Mouse (Mus musculus): ENCODE results near the gene Rinl.

The Rinl gene

DNA sequence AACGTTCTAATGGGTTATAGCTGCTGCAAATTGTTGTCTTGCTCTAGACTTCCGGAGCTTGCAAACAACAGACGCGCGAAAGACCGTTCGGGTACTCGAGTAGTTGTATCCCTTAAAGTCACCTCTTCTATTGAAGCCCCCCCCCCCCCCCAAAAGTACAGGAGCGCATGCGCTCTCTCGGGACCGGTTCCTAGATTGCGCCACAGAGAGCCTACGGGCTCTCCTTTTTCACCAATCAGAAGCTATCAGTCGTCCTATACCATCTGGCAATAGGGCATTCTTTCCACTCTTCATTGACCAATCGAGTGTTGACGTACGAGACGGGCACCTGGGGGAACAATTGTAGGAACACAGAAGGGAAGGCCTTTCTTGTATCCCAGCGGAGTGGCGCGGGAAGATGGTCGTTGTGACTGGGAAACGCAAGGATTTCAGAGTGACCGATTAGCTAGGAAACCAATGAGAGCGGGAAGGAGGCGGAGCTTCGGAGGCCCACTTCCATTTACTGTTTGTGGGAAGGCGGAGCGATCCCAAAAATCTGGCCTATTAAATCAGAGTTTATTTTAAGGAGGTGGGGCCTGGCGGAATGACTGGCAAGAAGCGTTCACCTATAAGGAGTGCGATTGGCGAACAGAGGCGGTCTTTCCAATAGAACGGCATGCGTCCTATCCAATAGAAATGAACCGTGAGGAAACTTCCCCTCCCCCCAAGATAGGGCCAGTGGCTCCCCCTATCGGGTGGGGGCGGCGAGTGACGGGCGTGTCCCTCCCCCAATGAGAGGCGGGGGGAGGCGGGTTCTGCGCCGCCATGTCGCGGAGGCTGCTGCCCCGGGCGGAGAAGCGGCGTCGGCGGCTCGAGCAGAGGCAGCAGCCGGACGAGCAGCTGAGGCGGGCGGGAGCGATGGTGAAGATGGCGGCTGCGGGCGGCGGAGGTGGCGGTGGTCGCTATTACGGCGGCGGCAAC is 21.6 kb downstream of the Rinl start:
- ChIA-PET CTCF (interaction anchor here (0.6 to 2.6 kb wide), 27 partner anchors 9 to 1478 kb away, joined by 3 to 19 read pairs (median 5); partner anchors contain the start of genes Mrps12 (in 2 of the 4), Sars2 (in 2 of the 4), Ech1 (in 1 of the 4) and Eif3k (in 1 of the 4)), POLR2A (interaction anchor here (0.5 to 19.5 kb wide), 207 partner anchors 9 to 1554 kb away, joined by 3 to 391 read pairs (median 4); partner anchors contain the start of genes Eif3k (in 4 of the 4), Mrps12 (in 3 of the 4), Sars2 (in 3 of the 4) and Sirt2 (in 3 of the 4))

- ChIA-PET POLR2A (interaction anchor here (0.5 to 19.5 kb wide), 87 partner anchors 9 to 1136 kb away, joined by 3 to 391 read pairs (median 6); partner anchors contain the start of genes Eif3k (in 3 of the 4), Sirt2 (in 3 of the 4), Actn4 (in 2 of the 4) and Ech1 (in 2 of the 4)), CTCF (interaction anchor here in 2 of 4 experiments (0.6 to 1.8 kb wide), 6 partner anchors 10 to 1478 kb away, joined by 3 to 7 read pairs (median 4); partner anchors contain the start of gene Ech1 (in 1 of the 2))
Measured at GRCm38 (mm10) chr7:28811228-28811627, 22.5 kb downstream of the Rinl start.

- ChIA-PET CTCF (interaction anchor here in 1 of 4 experiments (0.6 kb wide), 1 partner anchor 225 kb away, joined by 4 read pairs; no protein-coding TSS in a partner anchor), POLR2A (interaction anchor here (0.5 to 19.5 kb wide), 50 partner anchors 9 to 433 kb away, joined by 3 to 391 read pairs (median 8); partner anchors contain the start of genes Ech1 (in 2 of the 4), Eif3k (in 2 of the 4), Map4k1 (in 2 of the 4) and Sirt2 (in 2 of the 4))
Measured at GRCm38 (mm10) chr7:28811640-28812275, 23.0 kb downstream of the Rinl start.

DNA sequence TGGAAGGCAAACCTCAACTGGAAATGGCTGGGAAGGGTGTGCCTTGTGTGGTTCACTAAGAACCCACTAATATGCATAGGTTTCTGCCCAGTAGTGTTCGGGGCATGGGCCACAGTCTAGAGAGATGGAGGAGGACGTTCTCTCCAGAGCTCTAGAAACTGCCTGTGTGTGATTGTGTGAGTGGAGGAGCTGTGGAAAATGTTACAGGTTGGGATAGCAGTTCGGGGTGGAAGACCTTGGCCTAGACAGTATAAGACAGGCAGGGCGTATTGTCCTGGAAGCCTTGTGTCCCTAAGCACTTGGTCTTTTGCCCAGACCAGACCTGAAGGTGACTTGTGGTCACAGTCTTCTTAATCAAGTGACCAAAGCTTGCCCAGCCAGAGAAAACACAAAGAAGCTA is 23.7 kb downstream of the Rinl start:
- ChIA-PET POLR2A (interaction anchor here (0.6 to 19.5 kb wide), 41 partner anchors 8 to 420 kb away, joined by 3 to 391 read pairs (median 4); partner anchors contain the start of genes Ech1 (in 3 of the 4), Eif3k (in 2 of the 4), Map4k1 (in 2 of the 4) and Mrps12 (in 2 of the 4)), CTCF (interaction anchor here in 1 of 4 experiments (1.0 kb wide), 1 partner anchor 16 kb away, joined by 3 read pairs; no protein-coding TSS in a partner anchor)

- ChIA-PET CTCF (interaction anchor here in 2 of 4 experiments (0.8 to 1.0 kb wide), 3 partner anchors 11 to 54 kb away, joined by 3 read pairs; no protein-coding TSS in a partner anchor), POLR2A (interaction anchor here (0.6 to 19.5 kb wide), 38 partner anchors 8 to 420 kb away, joined by 3 to 391 read pairs (median 4); partner anchors contain the start of genes Ech1 (in 3 of the 4), Mrps12 (in 2 of the 4), Sars2 (in 2 of the 4) and Eif3k (in 1 of the 4))
Measured at GRCm38 (mm10) chr7:28812949-28813348, 24.2 kb downstream of the Rinl start.

DNA sequence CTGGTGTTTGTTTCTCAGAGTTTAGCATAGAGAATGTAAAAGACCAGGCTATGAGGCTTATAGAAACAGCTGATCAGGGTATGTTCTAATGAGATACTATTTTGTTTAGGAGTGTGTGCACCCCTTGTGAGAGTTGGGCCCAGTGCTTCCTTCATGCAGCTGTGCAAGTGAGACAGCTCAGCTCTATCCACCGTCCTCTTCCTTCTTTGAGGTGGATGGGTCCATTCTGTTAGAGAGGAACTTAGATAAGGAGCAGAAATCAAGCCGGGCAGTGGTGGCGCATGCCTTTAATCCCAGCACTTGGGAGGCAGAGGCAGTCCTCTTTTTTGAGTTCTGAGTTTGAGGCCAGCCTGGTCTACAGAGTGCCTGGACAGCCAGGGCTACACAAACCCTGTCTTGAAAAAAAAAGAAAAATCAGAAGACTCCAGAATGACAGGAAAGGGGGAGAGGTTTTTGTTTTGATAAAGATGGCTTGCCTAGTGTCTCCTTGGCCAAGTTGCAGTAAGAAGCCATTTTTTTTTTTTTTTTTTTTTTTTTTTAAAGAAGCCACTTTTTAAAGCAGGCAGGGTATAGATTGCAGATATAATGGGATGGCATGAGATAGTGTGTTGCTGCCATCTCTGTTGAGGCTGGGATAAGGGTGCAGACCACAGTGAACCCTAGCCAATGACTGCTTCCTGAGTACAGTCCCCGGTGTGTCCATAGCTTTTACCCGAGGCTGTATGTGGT is 25.7 kb downstream of the Rinl start:
- ChIA-PET CTCF (interaction anchor here in 1 of 4 experiments (0.7 kb wide), 1 partner anchor 533 kb away, joined by 21 read pairs; no protein-coding TSS in a partner anchor), POLR2A (interaction anchor here in 3 of 4 experiments (0.5 to 19.5 kb wide), 12 partner anchors 6 to 81 kb away, joined by 3 to 391 read pairs (median 6); partner anchors contain the start of genes Ech1 (in 2 of the 3) and Lgals4 (in 1 of the 3))

DNA sequence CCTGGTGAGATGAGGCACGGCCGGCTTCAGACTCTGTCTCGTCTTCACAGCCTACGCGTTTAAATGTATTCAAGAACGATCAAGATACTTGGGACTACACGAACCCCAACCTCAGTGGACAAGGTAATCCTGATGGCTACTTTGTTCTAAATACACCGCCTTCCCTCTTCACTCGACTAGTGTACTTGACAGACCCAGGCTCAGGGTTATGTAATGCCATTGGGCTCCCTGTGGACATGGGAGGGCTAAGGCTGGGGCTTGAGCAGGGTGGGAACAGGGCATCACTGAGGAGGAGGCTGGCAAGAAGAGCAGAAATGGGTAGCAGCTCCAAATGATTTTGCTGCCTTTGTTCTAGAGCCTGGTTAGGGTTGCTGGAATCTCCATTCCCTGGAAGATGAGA is 26.5 kb downstream of the Rinl start:
- ChIA-PET CTCF (interaction anchor here in 2 of 4 experiments (0.7 to 1.5 kb wide), 3 partner anchors 19 to 532 kb away, joined by 3 to 21 read pairs (median 3); no protein-coding TSS in a partner anchor), POLR2A (interaction anchor here in 3 of 4 experiments (0.9 to 19.5 kb wide), 15 partner anchors 6 to 477 kb away, joined by 3 to 391 read pairs (median 4); partner anchors contain the start of genes Ech1 (in 2 of the 3), Lgals4 (in 1 of the 3) and Supt5 (in 1 of the 3))

- CTCF ChIA-PET: interaction anchor here in 2 of 4 experiments (0.5 to 1.5 kb wide), 3 partner anchors 11 to 443 kb away, joined by 3 read pairs; no protein-coding TSS in a partner anchor
Measured at GRCm38 (mm10) chr7:28816201-28816600, 27.4 kb downstream of the Rinl start.

GRCm38 (mm10) chr7:28816920-28817319 is 28.2 kb downstream of the Rinl start:
- POLR2A ChIA-PET: interaction anchor here (0.5 to 19.5 kb wide), 21 partner anchors 6 to 421 kb away, joined by 3 to 391 read pairs (median 4); partner anchors contain the start of genes Ech1 (in 2 of the 4), Hnrnpl (in 2 of the 4), Mrps12 (in 2 of the 4) and Sars2 (in 2 of the 4)
- CTCF ChIA-PET: interaction anchor here (0.5 to 1.5 kb wide), 5 partner anchors 21 to 471 kb away, joined by 3 to 6 read pairs (median 4); partner anchors contain the start of genes Eif3k (in 1 of the 4) and Map4k1 (in 1 of the 4)

More at GRCm38 (mm10) chr7:28816201-28816600, 27.4 kb downstream of the Rinl start:
- POLR2A ChIA-PET: interaction anchor here (0.5 to 19.5 kb wide), 20 partner anchors 9 to 478 kb away, joined by 3 to 391 read pairs (median 4); partner anchors contain the start of genes Ech1 (in 3 of the 4), Lgals4 (in 1 of the 4), Mrps12 (in 1 of the 4) and Sars2 (in 1 of the 4)

GRCm38 (mm10) chr7:28817524-28817923 is 28.8 kb downstream of the Rinl start:
- ChIA-PET POLR2A (interaction anchor here (0.6 to 19.5 kb wide), 25 partner anchors 7 to 420 kb away, joined by 3 to 391 read pairs (median 4); partner anchors contain the start of genes Hnrnpl (in 3 of the 4), Ech1 (in 2 of the 4), Sirt2 (in 2 of the 4) and Lgals4 (in 1 of the 4)), CTCF (interaction anchor here in 3 of 4 experiments (0.5 to 1.7 kb wide), 4 partner anchors 20 to 164 kb away, joined by 4 to 6 read pairs (median 4); partner anchors contain the start of genes Eif3k (in 1 of the 3) and Map4k1 (in 1 of the 3))

- CTCF ChIA-PET: interaction anchor here in 2 of 4 experiments (1.0 to 1.7 kb wide), 3 partner anchors 21 to 49 kb away, joined by 4 to 5 read pairs (median 4); no protein-coding TSS in a partner anchor
- POLR2A ChIA-PET: interaction anchor here (0.7 to 19.5 kb wide), 25 partner anchors 8 to 77 kb away, joined by 3 to 391 read pairs (median 4); partner anchors contain the start of genes Hnrnpl (in 3 of the 4), Ech1 (in 2 of the 4), Mrps12 (in 2 of the 4) and Sars2 (in 2 of the 4)
Measured at GRCm38 (mm10) chr7:28817957-28818356, 29.2 kb downstream of the Rinl start.

GRCm38 (mm10) chr7:28818436-28818835 is 29.7 kb downstream of the Rinl start:
- ChIA-PET POLR2A (interaction anchor here (0.7 to 19.5 kb wide), 25 partner anchors 8 to 77 kb away, joined by 3 to 391 read pairs (median 4); partner anchors contain the start of genes Hnrnpl (in 3 of the 4), Mrps12 (in 2 of the 4), Sars2 (in 2 of the 4) and Capn12 (in 1 of the 4)), CTCF (interaction anchor here in 2 of 4 experiments (0.5 to 1.7 kb wide), 4 partner anchors 21 to 99 kb away, joined by 3 to 5 read pairs (median 4); no protein-coding TSS in a partner anchor)

GRCm38 (mm10) chr7:28818861-28819452 is 30.2 kb downstream of the Rinl start:
- POLR2A ChIA-PET: interaction anchor here (0.5 to 19.5 kb wide), 19 partner anchors 9 to 77 kb away, joined by 3 to 391 read pairs (median 7); partner anchors contain the start of genes Hnrnpl (in 3 of the 4), Capn12 (in 1 of the 4), Ech1 (in 1 of the 4) and Lgals4 (in 1 of the 4)
- CTCF ChIA-PET: interaction anchor here in 2 of 4 experiments (0.5 to 1.7 kb wide), 2 partner anchors 22 to 98 kb away, joined by 3 to 5 read pairs; no protein-coding TSS in a partner anchor

DNA sequence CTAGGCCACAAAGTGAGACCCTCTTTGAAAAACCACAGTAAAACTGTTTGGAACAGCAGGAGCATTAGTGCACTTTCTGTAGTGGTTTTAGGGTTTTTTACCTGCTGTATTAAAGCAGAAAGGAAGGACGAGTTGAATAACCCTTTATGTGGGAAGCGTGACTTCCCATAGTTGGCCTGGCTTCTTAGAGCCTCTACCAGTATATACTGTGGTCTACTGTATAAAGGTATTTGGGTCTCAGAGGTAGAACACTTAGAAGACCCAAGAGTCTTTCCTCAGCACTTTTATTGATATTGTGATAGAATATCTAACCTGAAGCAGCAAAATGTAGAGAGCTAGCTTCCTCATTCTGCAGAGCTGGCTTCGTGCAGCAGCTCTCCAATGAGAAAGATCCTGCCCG is 30.8 kb downstream of the Rinl start:
- POLR2A ChIA-PET: interaction anchor here in 3 of 4 experiments (0.5 to 19.5 kb wide), 21 partner anchors 9 to 61 kb away, joined by 3 to 391 read pairs (median 6); partner anchors contain the start of genes Hnrnpl (in 3 of the 3), Capn12 (in 1 of the 3), Ech1 (in 1 of the 3) and Lgals4 (in 1 of the 3)

More for the DNA sequence above, 30.8 kb downstream of the Rinl start:
- CTCF ChIA-PET: no interaction called here

All from embryonic stem cell, embryonic (primary cell).